Mouse (Mus musculus): ENCODE results near the gene Cyp4b1. TPM values are rescaled to one million over a fixed set of nuclear protein-coding genes. Genes with fewer than 3 reads are reported as not detected.

Cyp4b1 gene
- 0.08 and 0.19 TPM in 2 replicates for polyA plus RNA-seq (2012; rRNA removed)

GRCm38 (mm10) chr4:115647580-115647979 lies at the start of gene Cyp4b1:
Gene Cyp4b1 (minus strand): TSS chr4:115647723.

GRCm38 (mm10) chr4:115600611-115601010 lies 46.9 kb downstream of the Cyp4b1 start, which contains the start of gene Cyp4a32:
Gene Cyp4a32 (plus strand): TSS chr4:115600969.

Other genes starting within 250 kb of the Cyp4b1 start
- not detected in 2 replicates for gene Cyp4a12b, start 236.1 kb downstream of the Cyp4b1 start, polyA plus RNA-seq (2012; rRNA removed)
- not detected in 2 replicates for gene Cyp4a30b, start 195.1 kb downstream of the Cyp4b1 start, polyA plus RNA-seq (2012; rRNA removed)
- not detected in 2 replicates for gene Cyp4a14, start 151.6 kb downstream of the Cyp4b1 start, polyA plus RNA-seq (2012; rRNA removed)
- gene Cyp4a10, start 129.5 kb downstream of the Cyp4b1 start, polyA plus RNA-seq (2012; rRNA removed): not detected in 2 replicates
- gene Cyp4a31, start 84.1 kb downstream of the Cyp4b1 start, polyA plus RNA-seq (2012; rRNA removed): 0.10 TPM in 1 of 2 replicates, not detected in the other
- not detected in 2 replicates for gene Cyp4a32, start 46.8 kb downstream of the Cyp4b1 start, polyA plus RNA-seq (2012; rRNA removed)
- 17.9 and 24.6 TPM in 2 replicates for gene Efcab14, start 90.0 kb upstream of the Cyp4b1 start, polyA plus RNA-seq (2012; rRNA removed)
- 0.42 and 1.2 TPM in 2 replicates for gene Tex38, start 133.3 kb upstream of the Cyp4b1 start, polyA plus RNA-seq (2012; rRNA removed)
- gene Atpaf1, start 137.1 kb upstream of the Cyp4b1 start, polyA plus RNA-seq (2012; rRNA removed): 27.5 and 28.1 TPM in 2 replicates
- gene Mob3c, start 180.4 kb upstream of the Cyp4b1 start, polyA plus RNA-seq (2012; rRNA removed): 6.5 and 8.0 TPM in 2 replicates
- gene Mknk1, start 191.5 kb upstream of the Cyp4b1 start, polyA plus RNA-seq (2012; rRNA removed): 39.5 and 41.0 TPM in 2 replicates
- not detected in 2 replicates for gene Kncn, start 236.7 kb upstream of the Cyp4b1 start, polyA plus RNA-seq (2012; rRNA removed)
- gene 6430628N08Rik, start 242.9 kb upstream of the Cyp4b1 start, polyA plus RNA-seq (2012; rRNA removed): 0.04 and 0.23 TPM in 2 replicates

Measured in central nervous system, embryonic 11.5 days (tissue).